Mouse (Mus musculus): ENCODE data around the gene Cfap126. TPM values are rescaled to one million over a fixed set of nuclear protein-coding genes. Genes with fewer than 3 reads are reported as not detected.
"Not testable (repeated sequence)": the region's sequence is repeated elsewhere in the genome, so short reads cannot be mapped to it uniquely, and the experiment has no call there.

Cfap126 gene
- polyA plus RNA-seq, 1 experiment from 2014 or later: 8.7 TPM

- not testable (repeated sequence) for DNase-seq (ENCODE audit: low spot score); H3K27ac ChIP-seq (ENCODE audit: low read depth, low read length); H3K4me3 ChIP-seq (ENCODE audit: low read depth, low read length); H3K9me3 ChIP-seq (ENCODE audit: control insufficient read depth, low read length); H3K9ac ChIP-seq (ENCODE audit: low read depth, low read length); H3K4me1 ChIP-seq (replicated peaks; ENCODE audit: control insufficient read depth, insufficient read depth, low read length); H3K4me2 ChIP-seq (replicated peaks; ENCODE audit: low read depth, low read length); H3K36me3 ChIP-seq (ENCODE audit: control insufficient read depth, insufficient read depth, low read length)
- no CpG with 5 or more reads among the region's 45 CpGs for WGBS
- ATAC-seq (ENCODE audit: low FRiP score): peak; percentile 36
- peaks cover 20% of the 10 kb centered on the region for H3K27me3 ChIP-seq (ENCODE audit: control insufficient read depth, insufficient read depth, low read length)
Observed at GRCm38 (mm10) chr1:171072217-171072616, 41.5 kb upstream of the Cfap126 start.

- ATAC-seq (ENCODE audit: low FRiP score) (peak; percentile 13), DNase-seq (ENCODE audit: low spot score) (peak; percentile 39)
Observed at GRCm38 (mm10) chr1:171074283-171074682, 39.4 kb upstream of the Cfap126 start.

GRCm38 (mm10) chr1:171076176-171076575 lies 37.5 kb upstream of the Cfap126 start:
- not testable (repeated sequence) for ATAC-seq (ENCODE audit: low FRiP score); H3K9ac ChIP-seq (ENCODE audit: low read depth, low read length); H3K27ac ChIP-seq (ENCODE audit: low read depth, low read length); H3K4me3 ChIP-seq (ENCODE audit: low read depth, low read length); H3K36me3 ChIP-seq (ENCODE audit: control insufficient read depth, insufficient read depth, low read length); H3K4me2 ChIP-seq (replicated peaks; ENCODE audit: low read depth, low read length); DNase-seq (ENCODE audit: low spot score); H3K4me1 ChIP-seq (replicated peaks; ENCODE audit: control insufficient read depth, insufficient read depth, low read length); H3K9me3 ChIP-seq (ENCODE audit: control insufficient read depth, low read length)
- peaks cover 17% of the 10 kb centered on the region for H3K27me3 ChIP-seq (ENCODE audit: control insufficient read depth, insufficient read depth, low read length)
- 43% methylated on average over 3 of the region's 5 CpGs for WGBS

More at GRCm38 (mm10) chr1:171074283-171074682, 39.4 kb upstream of the Cfap126 start:
- H3K27ac ChIP-seq (ENCODE audit: low read depth, low read length); H3K9me3 ChIP-seq (ENCODE audit: control insufficient read depth, low read length); H3K9ac ChIP-seq (ENCODE audit: low read depth, low read length); H3K36me3 ChIP-seq (ENCODE audit: control insufficient read depth, insufficient read depth, low read length); H3K4me3 ChIP-seq (ENCODE audit: low read depth, low read length); H3K4me2 ChIP-seq (replicated peaks; ENCODE audit: low read depth, low read length); H3K4me1 ChIP-seq (replicated peaks; ENCODE audit: control insufficient read depth, insufficient read depth, low read length): not testable (repeated sequence)
- peaks cover 22% of the 10 kb centered on the region for H3K27me3 ChIP-seq (ENCODE audit: control insufficient read depth, insufficient read depth, low read length)
- WGBS: 28% methylated on average over 4 of the region's 10 CpGs

- H3K4me1 ChIP-seq (replicated peaks; ENCODE audit: control insufficient read depth, insufficient read depth, low read length); H3K36me3 ChIP-seq (ENCODE audit: control insufficient read depth, insufficient read depth, low read length); ATAC-seq (ENCODE audit: low FRiP score); H3K4me2 ChIP-seq (replicated peaks; ENCODE audit: low read depth, low read length); H3K9me3 ChIP-seq (ENCODE audit: control insufficient read depth, low read length); DNase-seq (ENCODE audit: low spot score); H3K9ac ChIP-seq (ENCODE audit: low read depth, low read length); H3K4me3 ChIP-seq (ENCODE audit: low read depth, low read length); H3K27ac ChIP-seq (ENCODE audit: low read depth, low read length): not testable (repeated sequence)
- peaks cover 20% of the 10 kb centered on the region for H3K27me3 ChIP-seq (ENCODE audit: control insufficient read depth, insufficient read depth, low read length)
- WGBS: 43% methylated on average over 5 of the region's 5 CpGs
Observed at GRCm38 (mm10) chr1:171077192-171077591, 36.5 kb upstream of the Cfap126 start.

- not testable (repeated sequence) for DNase-seq (ENCODE audit: low spot score); H3K36me3 ChIP-seq (ENCODE audit: control insufficient read depth, insufficient read depth, low read length); H3K9me3 ChIP-seq (ENCODE audit: control insufficient read depth, low read length); H3K27ac ChIP-seq (ENCODE audit: low read depth, low read length); H3K9ac ChIP-seq (ENCODE audit: low read depth, low read length); H3K4me1 ChIP-seq (replicated peaks; ENCODE audit: control insufficient read depth, insufficient read depth, low read length)
- Histone ChIP-seq H3K27me3 (ENCODE audit: control insufficient read depth, insufficient read depth, low read length) (peaks cover 20% of the 10 kb centered on the region), H3K4me2 (replicated peaks; ENCODE audit: low read depth, low read length) (0 out of 2 replicates have a peak overlapping the region, but pooled peaks have one; percentile 11), H3K4me3 (ENCODE audit: low read depth, low read length) (0 out of 2 replicates have a peak overlapping the region, but pooled peaks have one; percentile 19)
- peak; percentile 22 for ATAC-seq (ENCODE audit: low FRiP score)
- WGBS: 8% methylated on average over 16 of the region's 27 CpGs
Observed at GRCm38 (mm10) chr1:171077955-171078354, 35.8 kb upstream of the Cfap126 start.

GRCm38 (mm10) chr1:171078419-171078818 lies 35.3 kb upstream of the Cfap126 start:
- WGBS: 23% methylated on average over 12 of the region's 12 CpGs
- H3K9me3 ChIP-seq (ENCODE audit: control insufficient read depth, low read length); H3K9ac ChIP-seq (ENCODE audit: low read depth, low read length); H3K4me2 ChIP-seq (replicated peaks; ENCODE audit: low read depth, low read length); ATAC-seq (ENCODE audit: low FRiP score); H3K4me1 ChIP-seq (replicated peaks; ENCODE audit: control insufficient read depth, insufficient read depth, low read length); H3K27ac ChIP-seq (ENCODE audit: low read depth, low read length); H3K36me3 ChIP-seq (ENCODE audit: control insufficient read depth, insufficient read depth, low read length): not testable (repeated sequence)
- peak; percentile 54 for DNase-seq (ENCODE audit: low spot score)
- H3K4me3 ChIP-seq (ENCODE audit: low read depth, low read length): peak overlapping the region; percentile 12; the same call in 1 of the 2 replicates
- H3K27me3 ChIP-seq (ENCODE audit: control insufficient read depth, insufficient read depth, low read length): peaks cover 20% of the 10 kb centered on the region

- 0% methylated on average over 1 of the region's 35 CpGs for WGBS
- not testable (repeated sequence) for H3K9me3 ChIP-seq (ENCODE audit: control insufficient read depth, low read length); DNase-seq (ENCODE audit: low spot score); H3K4me1 ChIP-seq (replicated peaks; ENCODE audit: control insufficient read depth, insufficient read depth, low read length); H3K36me3 ChIP-seq (ENCODE audit: control insufficient read depth, insufficient read depth, low read length); H3K27ac ChIP-seq (ENCODE audit: low read depth, low read length); H3K9ac ChIP-seq (ENCODE audit: low read depth, low read length); H3K4me2 ChIP-seq (replicated peaks; ENCODE audit: low read depth, low read length); H3K4me3 ChIP-seq (ENCODE audit: low read depth, low read length)
- H3K27me3 ChIP-seq (ENCODE audit: control insufficient read depth, insufficient read depth, low read length): peaks cover 13% of the 10 kb centered on the region
- ATAC-seq (ENCODE audit: low FRiP score): peak; percentile 56
Observed at GRCm38 (mm10) chr1:171079345-171079744, 34.4 kb upstream of the Cfap126 start.

- H3K27ac ChIP-seq (ENCODE audit: low read depth, low read length); H3K4me2 ChIP-seq (replicated peaks; ENCODE audit: low read depth, low read length); H3K9ac ChIP-seq (ENCODE audit: low read depth, low read length); DNase-seq (ENCODE audit: low spot score); H3K9me3 ChIP-seq (ENCODE audit: control insufficient read depth, low read length); H3K36me3 ChIP-seq (ENCODE audit: control insufficient read depth, insufficient read depth, low read length); H3K4me3 ChIP-seq (ENCODE audit: low read depth, low read length); H3K4me1 ChIP-seq (replicated peaks; ENCODE audit: control insufficient read depth, insufficient read depth, low read length): not testable (repeated sequence)
- WGBS: no CpG with 5 or more reads among the region's 43 CpGs
- peak; percentile 33 for ATAC-seq (ENCODE audit: low FRiP score)
- H3K27me3 ChIP-seq (ENCODE audit: control insufficient read depth, insufficient read depth, low read length): peaks cover 12% of the 10 kb centered on the region
Observed at GRCm38 (mm10) chr1:171079825-171080224, 33.9 kb upstream of the Cfap126 start.

- ATAC-seq (ENCODE audit: low FRiP score): peak; percentile 31
Observed at GRCm38 (mm10) chr1:171081512-171082231, 32.0 kb upstream of the Cfap126 start.

More at GRCm38 (mm10) chr1:171081512-171082231, 32.0 kb upstream of the Cfap126 start:
- H3K9ac ChIP-seq (ENCODE audit: low read depth, low read length); DNase-seq (ENCODE audit: low spot score); H3K4me3 ChIP-seq (ENCODE audit: low read depth, low read length); H3K36me3 ChIP-seq (ENCODE audit: control insufficient read depth, insufficient read depth, low read length); H3K9me3 ChIP-seq (ENCODE audit: control insufficient read depth, low read length); H3K27ac ChIP-seq (ENCODE audit: low read depth, low read length); H3K4me1 ChIP-seq (replicated peaks; ENCODE audit: control insufficient read depth, insufficient read depth, low read length); H3K4me2 ChIP-seq (replicated peaks; ENCODE audit: low read depth, low read length): not testable (repeated sequence)
- peaks cover 17% of the 10 kb centered on the region for H3K27me3 ChIP-seq (ENCODE audit: control insufficient read depth, insufficient read depth, low read length)
- WGBS: 34% methylated on average over 7 of the region's 17 CpGs
